Mouse (Mus musculus) c-Kit-positive CD71-positive TER-119-negative erythroid progenitor cells, embryonic 14.5 days (primary cell): Measurements from ENCODE around the gene Dpagt1.

Source experiments
- DNase-seq: peaks from one replicate; pipeline ENCODE4 v3.0.0-alpha.2; 2013; ENCODE audit warnings: low read depth

Dpagt1 gene

GRCm38 (mm10) chr9:44379054-44379834 is 53.4 kb downstream of the Dpagt1 start, which contains the start of gene Hyou1:
Hyou1 (plus strand) TSS chr9:44379490.
- DNase-seq: peak; percentile 92

- DNase-seq: no peak
Measured at GRCm38 (mm10) chr9:44379862-44380261, 54.0 kb downstream of the Dpagt1 start.
